Mouse (Mus musculus) bone marrow macrophage, adult 2 months (primary cell): Measurements from ENCODE around the gene Olfr746. TPM values are rescaled to one million over a fixed set of nuclear protein-coding genes. Genes with fewer than 3 reads are reported as not detected.

Source experiments
- H3K27ac ChIP-seq: 2 replicates; pipeline ENCODE4 v1.5.1; 2012; ENCODE audit warnings: low read depth, low read length; ENCODE audit not compliant: insufficient read depth
- H3K4me1 ChIP-seq: 2 replicates; pipeline ENCODE4 v1.6.1; 2012; ENCODE audit warnings: low read length; ENCODE audit not compliant: control insufficient read depth, insufficient read depth
- H3K4me3 ChIP-seq: 2 replicates; pipeline ENCODE4 v1.5.1; 2012; ENCODE audit warnings: mild to moderate bottlenecking, low read length, moderate library complexity; ENCODE audit not compliant: insufficient read depth
- CTCF ChIP-seq: IDR thresholded peaks from 2 replicates; pipeline ENCODE4 v1.5.1; 2012; ENCODE audit warnings: low read depth, mild to moderate bottlenecking, low read length, moderate library complexity
- POLR2A ChIP-seq: IDR thresholded peaks from 2 replicates; pipeline ENCODE4 v1.6.1; 2012; ENCODE audit warnings: mild to moderate bottlenecking, low read depth, low read length, borderline replicate concordance
- polyA plus RNA-seq: library from polyadenylated mRNA; stranded (reverse); fragments of >200 nt; gene quantifications from 2 replicates; pipeline ENCODE4 v1.2.4, GENCODE M21; 2012; ENCODE audit not compliant: missing spikeins, insufficient read depth, insufficient read length

Gene Olfr746
- not detected in 2 replicates for polyA plus RNA-seq

DNA sequence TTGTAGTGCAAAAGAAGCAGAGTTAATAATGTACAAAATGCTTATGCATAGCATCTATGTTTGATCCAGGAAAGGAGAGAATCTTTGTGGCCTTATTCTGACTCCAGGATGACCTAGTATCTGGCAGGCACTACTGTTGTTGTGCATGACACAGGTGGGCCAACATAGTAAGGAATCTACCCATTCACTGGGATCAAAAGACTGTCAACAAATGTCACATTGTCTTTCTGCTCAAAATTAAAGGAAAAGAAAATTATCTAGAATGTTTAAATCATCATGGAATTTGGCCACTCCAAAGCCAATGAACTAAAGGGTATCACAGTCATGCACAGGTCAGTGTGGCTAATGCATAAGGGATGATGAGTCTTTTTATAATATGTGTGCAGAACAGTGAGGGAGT lies at the start of gene Olfr746:
Gene Olfr746, plus strand, starts transcription at position 301 of the 400 bp plus-strand sequence.
- Histone ChIP-seq H3K4me1 (no peaks in the 10 kb centered on the region), H3K4me3 (no peak within 1 kb of the TSS), H3K27ac (no peak within 1 kb of the TSS)
- no peak for TF ChIP-seq CTCF
- no peak for TF ChIP-seq POLR2A

GRCm38 (mm10) chr14:50614579-50614978 lies 32.3 kb upstream of the Olfr746 start, which contains the start of gene Olfr744:
Gene Olfr744, plus strand, starts transcription at chr14:50614879.
- Histone ChIP-seq H3K4me3 (no peak within 1 kb of the TSS), H3K4me1 (no peaks in the 10 kb centered on the region), H3K27ac (no peak within 1 kb of the TSS)
- TF ChIP-seq CTCF: no peak
- TF ChIP-seq POLR2A: no peak

- H3K27ac ChIP-seq: no peak within 1 kb of the TSS
- TF ChIP-seq CTCF (no peak), POLR2A (no peak)
Measured at GRCm38 (mm10) chr14:50639088-50639487, 7.8 kb upstream of the Olfr746 start, which contains the start of gene Olfr745. Gene Olfr745, plus strand, starts transcription at chr14:50639388.

GRCm38 (mm10) chr14:50693106-50693505 lies 46.2 kb downstream of the Olfr746 start, which contains the start of gene Olfr747:
Gene Olfr747, minus strand, starts transcription at chr14:50693206.
- no peaks in the 10 kb centered on the region for H3K4me1 ChIP-seq

More at GRCm38 (mm10) chr14:50639088-50639487, 7.8 kb upstream of the Olfr746 start, which contains the start of gene Olfr745:
- H3K4me3 ChIP-seq: no peak within 1 kb of the TSS
- no peaks in the 10 kb centered on the region for H3K4me1 ChIP-seq

More at GRCm38 (mm10) chr14:50693106-50693505, 46.2 kb downstream of the Olfr746 start, which contains the start of gene Olfr747:
- H3K4me3 ChIP-seq: no peak within 1 kb of the TSS
- no peak for TF ChIP-seq POLR2A
- no peak for TF ChIP-seq CTCF
- no peak within 1 kb of the TSS for H3K27ac ChIP-seq

Other genes with a start within 250 kb of the Olfr746 start
- gene Olfr738, start 239.5 kb upstream of the Olfr746 start, polyA plus RNA-seq: not detected in 2 replicates
- gene Olfr739, start 228.5 kb upstream of the Olfr746 start, polyA plus RNA-seq: not detected in 2 replicates
- gene Olfr740, start 201.5 kb upstream of the Olfr746 start, polyA plus RNA-seq: not detected in 2 replicates
- not detected in 2 replicates for gene Olfr741, start 174.3 kb upstream of the Olfr746 start, polyA plus RNA-seq
- gene Olfr742, start 143.5 kb upstream of the Olfr746 start, polyA plus RNA-seq: not detected in 2 replicates
- gene Olfr743, start 125.2 kb upstream of the Olfr746 start, polyA plus RNA-seq: not detected in 2 replicates
- not detected in 2 replicates for gene Olfr744, start 32.2 kb upstream of the Olfr746 start, polyA plus RNA-seq
- not detected in 2 replicates for gene Olfr745, start 7.7 kb upstream of the Olfr746 start, polyA plus RNA-seq
- gene Olfr747, start 46.1 kb downstream of the Olfr746 start, polyA plus RNA-seq: not detected in 2 replicates
- not detected in 2 replicates for gene Olfr748, start 60.3 kb downstream of the Olfr746 start, polyA plus RNA-seq
- not detected in 2 replicates for gene Olfr749, start 98.0 kb downstream of the Olfr746 start, polyA plus RNA-seq
- gene Ttc5, start 138.4 kb downstream of the Olfr746 start, polyA plus RNA-seq: 49.3 and 55.7 TPM in 2 replicates
- gene Ccnb1ip1, start 160.6 kb downstream of the Olfr746 start, polyA plus RNA-seq: not detected in 2 replicates
- 75.2 and 77.4 TPM in 2 replicates for gene Parp2, start 160.8 kb downstream of the Olfr746 start, polyA plus RNA-seq
- 206 and 269 TPM in 2 replicates for gene Tep1, start 223.5 kb downstream of the Olfr746 start, polyA plus RNA-seq